Mouse (Mus musculus): ENCODE measurements around the gene Thrap3. TPM values are rescaled to one million over a fixed set of nuclear protein-coding genes. Genes with fewer than 3 reads are reported as not detected.

Thrap3 gene
- polyA plus RNA-seq, 1 experiment from 2014 or later, result 129 TPM

GRCm38 (mm10) chr4:126163685-126164084 is 38.9 kb downstream of the Thrap3 start:
- 62% methylated on average over 4 of the region's 4 CpGs for WGBS
- Histone ChIP-seq H3K27me3 (no peaks in the 10 kb centered on the region), H3K4me2 (peak overlapping the region; percentile 99), H3K4me3 (no peak overlapping the region), H3K27ac (peak overlapping the region; percentile 84), H3K9me3 (replicated peaks) (no peaks in the 10 kb centered on the region), H3K36me3 (peaks cover 30% of the 10 kb centered on the region), H3K9ac (0 out of 2 replicates have a peak overlapping the region, but pooled peaks have one; percentile 93), H3K4me1 (replicated peaks) (peaks cover 30% of the 10 kb centered on the region)
- ATAC-seq (replicated peaks; ENCODE audit: insufficient number of reproducible peaks, insufficient read depth, low FRiP score, low read depth), result no peak

- ATAC-seq (replicated peaks; ENCODE audit: insufficient number of reproducible peaks, insufficient read depth, low FRiP score, low read depth), result no peak; the same call in none of the 2 replicates
- peak within 1 kb of the TSS; percentile 69 for H3K4me3 ChIP-seq
- 6% methylated on average over 22 of the region's 22 CpGs for WGBS
- H3K27ac ChIP-seq, result peak within 1 kb of the TSS; percentile 84
- H3K36me3 ChIP-seq, result peaks cover 25% of the 10 kb centered on the region
- peak within 1 kb of the TSS; percentile 93 for H3K9ac ChIP-seq
- H3K27me3 ChIP-seq, result no peaks in the 10 kb centered on the region
- peaks cover 30% of the 10 kb centered on the region for H3K4me1 ChIP-seq (replicated peaks)
- no peaks in the 10 kb centered on the region for H3K9me3 ChIP-seq (replicated peaks)
- peak within 1 kb of the TSS; percentile 99 for H3K4me2 ChIP-seq
Measured at GRCm38 (mm10) chr4:126163067-126163659, 39.4 kb downstream of the Thrap3 start, which contains the start of gene Sh3d21. Gene Sh3d21 (minus strand): TSS chr4:126163491.

- Histone ChIP-seq H3K9me3 (replicated peaks) (no peaks in the 10 kb centered on the region), H3K36me3 (peaks cover 20% of the 10 kb centered on the region), H3K9ac (peak overlapping the region; percentile 93), H3K4me1 (replicated peaks) (peaks cover 32% of the 10 kb centered on the region), H3K4me2 (peak overlapping the region; percentile 99), H3K27me3 (no peaks in the 10 kb centered on the region), H3K4me3 (peak overlapping the region; percentile 69), H3K27ac (peak overlapping the region; percentile 84)
- under 1% methylated on average over 44 of the region's 44 CpGs for WGBS
- ATAC-seq (replicated peaks; ENCODE audit: insufficient number of reproducible peaks, insufficient read depth, low FRiP score, low read depth), result peak; percentile 92
Measured at GRCm38 (mm10) chr4:126162544-126163066, 40.0 kb downstream of the Thrap3 start.

- Histone ChIP-seq H3K4me3 (peak overlapping the region; percentile 69), H3K27ac (peak overlapping the region; percentile 84; the same call in 1 of the 2 replicates), H3K4me2 (peak overlapping the region; percentile 99), H3K27me3 (no peaks in the 10 kb centered on the region), H3K9me3 (replicated peaks) (no peaks in the 10 kb centered on the region), H3K4me1 (replicated peaks) (peaks cover 32% of the 10 kb centered on the region), H3K9ac (peak overlapping the region; percentile 93), H3K36me3 (peaks cover 14% of the 10 kb centered on the region)
- 61% methylated on average over 9 of the region's 9 CpGs for WGBS
- no peak for ATAC-seq (replicated peaks; ENCODE audit: insufficient number of reproducible peaks, insufficient read depth, low FRiP score, low read depth)
Measured at GRCm38 (mm10) chr4:126161986-126162385, 40.6 kb downstream of the Thrap3 start.

GRCm38 (mm10) chr4:126161456-126161855 is 41.1 kb downstream of the Thrap3 start:
- Histone ChIP-seq H3K9me3 (replicated peaks) (no peaks in the 10 kb centered on the region), H3K36me3 (peaks cover 9% of the 10 kb centered on the region), H3K9ac (no peak overlapping the region), H3K4me3 (no peak overlapping the region), H3K4me1 (replicated peaks) (peaks cover 28% of the 10 kb centered on the region), H3K27ac (no peak overlapping the region), H3K4me2 (no peak overlapping the region), H3K27me3 (no peaks in the 10 kb centered on the region)
- no peak for ATAC-seq (replicated peaks; ENCODE audit: insufficient number of reproducible peaks, insufficient read depth, low FRiP score, low read depth)
- WGBS, result 79% methylated on average over 6 of the region's 6 CpGs

GRCm38 (mm10) chr4:126160981-126161380 is 41.6 kb downstream of the Thrap3 start:
- no peaks in the 10 kb centered on the region for H3K27me3 ChIP-seq
- H3K27ac ChIP-seq, result no peak overlapping the region
- H3K4me1 ChIP-seq (replicated peaks), result peaks cover 24% of the 10 kb centered on the region
- H3K9me3 ChIP-seq (replicated peaks), result no peaks in the 10 kb centered on the region
- WGBS, result 90% methylated on average over 8 of the region's 8 CpGs
- no peak overlapping the region for H3K4me3 ChIP-seq
- ATAC-seq (replicated peaks; ENCODE audit: insufficient number of reproducible peaks, insufficient read depth, low FRiP score, low read depth), result no peak
- H3K9ac ChIP-seq, result no peak overlapping the region
- peaks cover 4% of the 10 kb centered on the region for H3K36me3 ChIP-seq
- H3K4me2 ChIP-seq, result no peak overlapping the region

- Histone ChIP-seq H3K9me3 (replicated peaks) (no peaks in the 10 kb centered on the region), H3K36me3 (no peaks in the 10 kb centered on the region), H3K4me1 (replicated peaks) (peaks cover 30% of the 10 kb centered on the region), H3K27me3 (no peaks in the 10 kb centered on the region), H3K4me2 (no peak overlapping the region), H3K9ac (no peak overlapping the region), H3K27ac (no peak overlapping the region), H3K4me3 (no peak overlapping the region)
- 71% methylated on average over 8 of the region's 8 CpGs for WGBS
- no peak for ATAC-seq (replicated peaks; ENCODE audit: insufficient number of reproducible peaks, insufficient read depth, low FRiP score, low read depth)
Measured at GRCm38 (mm10) chr4:126159455-126159854, 43.1 kb downstream of the Thrap3 start.

GRCm38 (mm10) chr4:126157562-126157961 is 45.0 kb downstream of the Thrap3 start:
- H3K27me3 ChIP-seq, result no peaks in the 10 kb centered on the region
- H3K4me1 ChIP-seq (replicated peaks), result peaks cover 20% of the 10 kb centered on the region
- ATAC-seq (replicated peaks; ENCODE audit: insufficient number of reproducible peaks, insufficient read depth, low FRiP score, low read depth), result no peak
- H3K9ac ChIP-seq, result no peak overlapping the region
- H3K9me3 ChIP-seq (replicated peaks), result no peaks in the 10 kb centered on the region
- 90% methylated on average over 6 of the region's 6 CpGs for WGBS
- no peak overlapping the region for H3K4me3 ChIP-seq
- no peaks in the 10 kb centered on the region for H3K36me3 ChIP-seq
- no peak overlapping the region for H3K4me2 ChIP-seq
- H3K27ac ChIP-seq, result no peak overlapping the region

GRCm38 (mm10) chr4:126156617-126157016 is 45.9 kb downstream of the Thrap3 start:
- WGBS, result 56% methylated on average over 5 of the region's 5 CpGs
- no peak overlapping the region for H3K27ac ChIP-seq

GRCm38 (mm10) chr4:126155869-126156268 is 46.7 kb downstream of the Thrap3 start:
- WGBS, result 39% methylated on average over 2 of the region's 2 CpGs
- H3K9ac ChIP-seq, result no peak overlapping the region
- no peak overlapping the region for H3K4me3 ChIP-seq
- H3K4me2 ChIP-seq, result no peak overlapping the region
- 0 out of 2 replicates have a peak, but pooled peaks cover 5% of the 10 kb centered on the region for H3K27me3 ChIP-seq
- peaks cover 26% of the 10 kb centered on the region for H3K4me1 ChIP-seq (replicated peaks)
- peak overlapping the region; percentile 74 for H3K27ac ChIP-seq
- H3K9me3 ChIP-seq (replicated peaks), result no peaks in the 10 kb centered on the region
- no peaks in the 10 kb centered on the region for H3K36me3 ChIP-seq
- no peak for ATAC-seq (replicated peaks; ENCODE audit: insufficient number of reproducible peaks, insufficient read depth, low FRiP score, low read depth)

More at GRCm38 (mm10) chr4:126156617-126157016, 45.9 kb downstream of the Thrap3 start:
- Histone ChIP-seq H3K4me1 (replicated peaks) (peaks cover 19% of the 10 kb centered on the region), H3K9ac (no peak overlapping the region), H3K9me3 (replicated peaks) (no peaks in the 10 kb centered on the region), H3K27me3 (0 out of 2 replicates have a peak, but pooled peaks cover 5% of the 10 kb centered on the region), H3K4me2 (no peak overlapping the region), H3K36me3 (no peaks in the 10 kb centered on the region), H3K4me3 (no peak overlapping the region)
- no peak for ATAC-seq (replicated peaks; ENCODE audit: insufficient number of reproducible peaks, insufficient read depth, low FRiP score, low read depth)

- Histone ChIP-seq H3K36me3 (no peaks in the 10 kb centered on the region), H3K4me3 (no peak overlapping the region), H3K9me3 (replicated peaks) (no peaks in the 10 kb centered on the region), H3K9ac (no peak overlapping the region), H3K4me1 (replicated peaks) (peaks cover 32% of the 10 kb centered on the region), H3K4me2 (no peak overlapping the region), H3K27me3 (0 out of 2 replicates have a peak, but pooled peaks cover 5% of the 10 kb centered on the region), H3K27ac (peak overlapping the region; percentile 74)
- 28% methylated on average over 4 of the region's 4 CpGs for WGBS
- ATAC-seq (replicated peaks; ENCODE audit: insufficient number of reproducible peaks, insufficient read depth, low FRiP score, low read depth), result no peak
Measured at GRCm38 (mm10) chr4:126155183-126155582, 47.4 kb downstream of the Thrap3 start.
